Mouse (Mus musculus): ENCODE results near the gene Adrm1.

DNA sequence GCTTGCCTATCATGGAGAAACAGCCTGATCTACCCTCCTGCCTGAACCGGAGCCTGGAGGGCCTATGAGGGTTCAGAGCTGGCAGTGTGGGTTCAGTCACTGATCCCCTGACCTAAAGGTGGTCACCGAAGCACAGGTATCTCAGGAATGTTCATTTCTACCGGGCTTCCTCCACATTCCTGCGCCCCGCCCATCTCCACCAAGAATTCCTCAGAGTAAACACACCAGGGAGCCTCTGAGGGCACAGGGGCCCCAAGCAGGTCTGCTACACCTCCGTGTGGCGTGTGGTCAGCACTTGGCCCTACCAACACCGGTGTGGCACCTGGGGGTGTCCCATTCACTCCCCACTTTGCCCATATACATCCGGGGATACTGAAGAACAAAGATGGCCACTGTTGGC, 48.9 kb downstream of the Adrm1 start:
- TF ChIP-seq POLR2A (IDR thresholded peaks at IDR 0.05; ENCODE audit: borderline replicate concordance, low read depth, low read length), result no peak
- TF ChIP-seq CTCF (IDR thresholded peaks at IDR 0.05; ENCODE audit: low read depth, low read length), result no peak
